Mouse (Mus musculus) embryonic facial prominence, embryonic 13.5 days (tissue): ENCODE results near the gene Ccl26. TPM values are rescaled to one million over a fixed set of nuclear protein-coding genes. Genes with fewer than 3 reads are reported as not detected.

Experiments
- ATAC-seq: fragments of 200-750 bp; cut with Nextera tagmentation; 2 replicates; pipeline ENCODE4 v1.8.0; 2017; ENCODE audit warnings: low read depth; ENCODE audit not compliant: insufficient number of reproducible peaks, insufficient read depth, low FRiP score, low TSS enrichment
- H3K27ac ChIP-seq: fragments of 300-500 bp; sonication (generic); 2 replicates; pipeline ENCODE4 v1.5.1; 2015; ENCODE audit warnings: moderate library complexity, mild to moderate bottlenecking, inconsistent platforms
- H3K27me3 ChIP-seq: fragments of 300-500 bp; sonication (generic); 2 replicates; pipeline ENCODE4 v1.6.1; 2015; ENCODE audit warnings: mild to moderate bottlenecking, inconsistent platforms
- H3K36me3 ChIP-seq: fragments of 300-500 bp; sonication (generic); 2 replicates; pipeline ENCODE4 v1.6.1; 2015; ENCODE audit warnings: mild to moderate bottlenecking, inconsistent platforms
- H3K4me1 ChIP-seq: fragments of 300-500 bp; sonication (generic); 2 replicates; pipeline ENCODE4 v1.6.1; 2015; ENCODE audit warnings: inconsistent platforms
- H3K4me2 ChIP-seq: fragments of 300-500 bp; sonication (generic); 2 replicates; pipeline ENCODE4 v1.6.1; 2015; ENCODE audit warnings: moderate library complexity, mild to moderate bottlenecking, inconsistent platforms
- H3K4me3 ChIP-seq: fragments of 300-500 bp; sonication (generic); 2 replicates; pipeline ENCODE4 v1.5.1; 2015; ENCODE audit warnings: mild to moderate bottlenecking, inconsistent platforms
- H3K9ac ChIP-seq: fragments of 300-500 bp; sonication (generic); 2 replicates; pipeline ENCODE4 v1.6.1; 2015; ENCODE audit warnings: mild to moderate bottlenecking, inconsistent platforms
- H3K9me3 ChIP-seq: fragments of 300-500 bp; sonication (generic); 2 replicates; pipeline ENCODE4 v1.6.1; 2016; ENCODE audit warnings: inconsistent platforms
- WGBS: fragments of 180-500 bp; shearing (Covaris S2); methylation state at CpG from one replicate; pipeline ENCODE4 v1.1.7; 2015; ENCODE audit warnings: mixed read lengths; 5-methylcytosine and 5-hydroxymethylcytosine counted together
- polyA plus RNA-seq: library from polyadenylated mRNA; unstranded; fragments of >200 nt; fragmentation: Nextera tagmentation; extraction: Ambion mirVana; gene quantifications from 2 replicates; pipeline ENCODE4 v1.2.1, GENCODE M21; 2015

Ccl26 gene
- polyA plus RNA-seq, 1 experiment from 2014 or later: not detected

GRCm38 (mm10) chr5:135513131-135513530, 50.2 kb downstream of the Ccl26 start:
- no peak overlapping the region for H3K27ac ChIP-seq

GRCm38 (mm10) chr5:135511105-135511504, 52.3 kb downstream of the Ccl26 start:
- Histone ChIP-seq H3K9me3 (peaks cover 9% of the 10 kb centered on the region), H3K4me2 (no peak overlapping the region), H3K4me1 (peaks cover 25% of the 10 kb centered on the region), H3K4me3 (no peak overlapping the region), H3K27ac (no peak overlapping the region), H3K9ac (no peak overlapping the region), H3K36me3 (peaks cover 12% of the 10 kb centered on the region), H3K27me3 (no peaks in the 10 kb centered on the region)
- WGBS: 61% methylated on average over 5 of the region's 5 CpGs
- no peak for ATAC-seq

More at GRCm38 (mm10) chr5:135513131-135513530, 50.2 kb downstream of the Ccl26 start:
- no peaks in the 10 kb centered on the region for H3K27me3 ChIP-seq
- H3K4me3 ChIP-seq: no peak overlapping the region
- WGBS: 17% methylated on average over 4 of the region's 4 CpGs
- H3K36me3 ChIP-seq: peaks cover 19% of the 10 kb centered on the region
- no peak for ATAC-seq
- peaks cover 12% of the 10 kb centered on the region; the same call in 1 of the 2 replicates for H3K4me1 ChIP-seq
- no peak overlapping the region for H3K9ac ChIP-seq
- no peak overlapping the region for H3K4me2 ChIP-seq
- H3K9me3 ChIP-seq: peaks cover 10% of the 10 kb centered on the region

Other genes starting within 250 kb of the Ccl26 start
- not detected in 2 replicates for gene Fkbp6, start 213.5 kb downstream of the Ccl26 start, polyA plus RNA-seq
- gene Trim50, start 210.3 kb downstream of the Ccl26 start, polyA plus RNA-seq: 0.14 TPM in 1 of 2 replicates, not detected in the other
- gene Nsun5, start 193.6 kb downstream of the Ccl26 start, polyA plus RNA-seq: 38.8 and 44.3 TPM in 2 replicates
- 16.3 and 17.0 TPM in 2 replicates for gene Pom121, start 169.0 kb downstream of the Ccl26 start, polyA plus RNA-seq
- 34.6 and 37.9 TPM in 2 replicates for gene Hip1, start 18.4 kb downstream of the Ccl26 start, polyA plus RNA-seq
- 1.6 and 1.7 TPM in 2 replicates for gene Ccl24, start 9.5 kb upstream of the Ccl26 start, polyA plus RNA-seq
- 39.5 and 46.9 TPM in 2 replicates for gene Rhbdd2, start 69.0 kb upstream of the Ccl26 start, polyA plus RNA-seq
- 75.0 and 76.5 TPM in 2 replicates for gene Por, start 106.5 kb upstream of the Ccl26 start, polyA plus RNA-seq
- 39.4 and 46.8 TPM in 2 replicates for gene Tmem120a, start 180.9 kb upstream of the Ccl26 start, polyA plus RNA-seq
- gene Styxl1, start 214.8 kb upstream of the Ccl26 start, polyA plus RNA-seq: 0.31 TPM in 1 of 2 replicates, not detected in the other
- 432 and 479 TPM in 2 replicates for gene Mdh2, start 214.9 kb upstream of the Ccl26 start, polyA plus RNA-seq
- 1.1 and 1.5 TPM in 2 replicates for gene Srrm3, start 243.3 kb upstream of the Ccl26 start, polyA plus RNA-seq